In genomic region chr8:110362975-110363374, GRCm38 (mm10) we compare ENCODE assay signal across 19 mouse cellular contexts.
DNase-seq lines count a peak whose midpoint lies in the region; ATAC-seq and TF ChIP-seq lines count a peak whose summit lies in the region.
"Had no signal": no experiment of that assay in that cellular context is flagged by ENCODE, and none has a peak within 500 bp of the region (broad histone marks: within the 10 kb centered on the region; RNA-seq: fewer than 3 reads in every experiment).

No protein-coding gene starts in this region.

- peak; percentile 38; the same call in 1 of the 2 replicates for TF ChIP-seq EP300 in CH12.LX (IDR thresholded peaks at IDR 0.05; ENCODE audit: low read length)

- DNase-seq in heart, adult 11 months = peak; percentile 13
- peak; percentile 72 for DNase-seq in CH12.LX (ENCODE audit: extremely low read depth)
- DNase-seq in kidney, adult 2 months = no peak
- DNase-seq: adrenal gland, adult 2 months; adrenal gland, adult 8-10 months; adrenal gland, postnatal 10 days; adrenal gland, postnatal 14 days; adrenal gland, postnatal 25 days; adrenal gland, postnatal 36 days; B cell, adult 2 months; cerebellum, adult 11 months; cerebellum, adult 11-12 months; cerebellum, adult 18-20 months; cerebellum, adult 2 months had no signal

- WGBS in heart, embryonic 11.5 days (ENCODE audit: insufficient replicate concordance) = 78% methylated on average over 4 of the region's 4 CpGs
- WGBS in kidney, adult 2 months = 87% methylated on average over 4 of the region's 4 CpGs

- H3K79me2 ChIP-seq in CH12.LX (replicated peaks; ENCODE audit: control insufficient read depth, extremely low read depth, insufficient read depth, poor library complexity, severe bottlenecking) = peaks cover 2% of the 10 kb centered on the region; the same call in 1 of the 2 replicates

- in situ Hi-C loops in CH12.LX (cut with MboI; ENCODE audit: low pct_ligation_motif_present, low pct_unique_long_range_greater_than_20kb, low sequenced_read_pairs) = no loop called here

- no peaks in the 10 kb centered on the region for H3K9me3 ChIP-seq in heart, embryonic 11.5 days (replicated peaks; ENCODE audit: control insufficient read depth, low read length)
- peaks cover 3% of the 10 kb centered on the region for H3K9me3 ChIP-seq in CH12.LX (replicated peaks; ENCODE audit: low read length)

- H3K27me3 ChIP-seq in heart, embryonic 11.5 days (ENCODE audit: control insufficient read depth, insufficient read depth, low read length) = no peaks in the 10 kb centered on the region
- H3K27me3 ChIP-seq in CH12.LX (replicated peaks) = no peaks in the 10 kb centered on the region
- no peaks in the 10 kb centered on the region for H3K27me3 ChIP-seq in kidney, adult 2 months (replicated peaks; ENCODE audit: control insufficient read depth, insufficient read depth, low read length)

- no peak overlapping the region for H3K4me3 ChIP-seq in heart, embryonic 11.5 days (ENCODE audit: low read depth, low read length)
- no peak overlapping the region for H3K4me3 ChIP-seq in CH12.LX (replicated peaks in 1 of 3; ENCODE audit: low read depth in 2 of 3, low read length in 2 of 3, poor library complexity in 1 of 3)
- no peak overlapping the region for H3K4me3 ChIP-seq in kidney, adult 2 months (ENCODE audit: insufficient read depth, low read depth, low read length)

- no peaks in the 10 kb centered on the region for H3K4me1 ChIP-seq in heart, embryonic 11.5 days (ENCODE audit: control insufficient read depth, insufficient read depth, low read length)
- H3K4me1 ChIP-seq in CH12.LX (ENCODE audit: control insufficient read depth in 1 of 2, insufficient read depth in 2 of 2) = peaks cover 31 to 44% of the 10 kb centered on the region in 2 experiments
- no peaks in the 10 kb centered on the region for H3K4me1 ChIP-seq in kidney, adult 2 months (ENCODE audit: control insufficient read depth, insufficient read depth, low read length)

- no peaks in the 10 kb centered on the region for H3K36me3 ChIP-seq in heart, embryonic 11.5 days (ENCODE audit: control insufficient read depth, insufficient read depth, low read length)
- H3K36me3 ChIP-seq in CH12.LX (replicated peaks in 1 of 2; ENCODE audit: control insufficient read depth in 1 of 2, insufficient read depth in 1 of 2, low read length in 1 of 2) = peaks cover 25 to 88% of the 10 kb centered on the region in 2 experiments
- no peaks in the 10 kb centered on the region for H3K36me3 ChIP-seq in kidney, adult 2 months (ENCODE audit: control insufficient read depth, insufficient read depth, low read length)
- H3K36me3 ChIP-seq: G1E had no signal

- no peak overlapping the region for H3K27ac ChIP-seq in heart, embryonic 11.5 days (ENCODE audit: low read depth, low read length)
- peak overlapping the region; percentile 43; the same call in 1 of the 2 replicates for H3K27ac ChIP-seq in CH12.LX (ENCODE audit: insufficient read depth, low read depth)
- H3K27ac ChIP-seq in kidney, adult 2 months (ENCODE audit: insufficient read depth, low read depth, low read length) = no peak overlapping the region

- dilution Hi-C loops in CH12.LX (cut with MboI; ENCODE audit: extremely low pct_ligation_motif_present, extremely low pct_unique_long_range_greater_than_20kb, low sequenced_read_pairs) = no loop called here

- H3K4me2 ChIP-seq in heart, embryonic 11.5 days = no peak overlapping the region
- H3K4me2 ChIP-seq in CH12.LX (ENCODE audit: insufficient read depth, low read depth, poor library complexity, severe bottlenecking) = no peak overlapping the region

- no peak for TF ChIP-seq RAD21 in CH12.LX (IDR thresholded peaks at IDR 0.05; ENCODE audit: low read depth, low read length)

- TF ChIP-seq CTCF in CH12.LX (conservative IDR thresholded peaks at IDR 0.05 in 1 of 2, IDR thresholded peaks at IDR 0.05 in 1 of 2; ENCODE audit: low read depth in 2 of 2, low read length in 2 of 2) = no peak
- TF ChIP-seq CTCF in kidney, adult 2 months (conservative IDR thresholded peaks at IDR 0.05; ENCODE audit: insufficient read depth, insufficient read length, low read depth, low read length) = no peak

- no peak for ATAC-seq in heart, embryonic 11.5 days (replicated peaks; ENCODE audit: insufficient number of reproducible peaks, low FRiP score, low TSS enrichment)
- ATAC-seq: activated CD4-positive, CD25-positive, alpha-beta regulatory T cell, adult 4 months; CD4-positive, CD25-positive, alpha-beta regulatory T cell, adult 4 months; Patski had no signal

- no peak overlapping the region for H3K9ac ChIP-seq in heart, embryonic 11.5 days (ENCODE audit: low read depth, low read length)
- no peak overlapping the region for H3K9ac ChIP-seq in CH12.LX (ENCODE audit: insufficient read depth, low read depth)

- no peak for TF ChIP-seq POLR2A in CH12.LX (IDR thresholded peaks at IDR 0.05; ENCODE audit: low read depth, low read length)
- no peak for TF ChIP-seq POLR2A in kidney, adult 2 months (IDR thresholded peaks at IDR 0.05; ENCODE audit: low read depth, low read length)

TF ChIP-seq in CH12.LX, 34 proteins besides CTCF, POLR2A, EP300 and RAD21:
- peak; percentile 44; the same call in 1 of the 2 replicates for TF ChIP-seq BHLHE40 (IDR thresholded peaks at IDR 0.05; ENCODE audit: low read depth, low read length)
- 0 out of 2 replicates have a peak, but pooled peaks have one; percentile 24 for TF ChIP-seq TCF12 (IDR thresholded peaks at IDR 0.05; ENCODE audit: low read depth, low read length)
- TF ChIP-seq ETS1 (conservative IDR thresholded peaks at IDR 0.05; ENCODE audit: low read depth, low read length) = peak; percentile 44; the same call in 1 of the 2 replicates
- TF ChIP-seq POLR2AphosphoS2 (IDR thresholded peaks at IDR 0.05; ENCODE audit: low read depth, low read length) = no peak
- peak; percentile 25; the same call in 1 of the 2 replicates for TF ChIP-seq MEF2A (IDR thresholded peaks at IDR 0.05; ENCODE audit: borderline replicate concordance, low read depth, low read length)
- 0 out of 2 replicates have a peak, but pooled peaks have one; percentile 13 for TF ChIP-seq ZNF384 (IDR thresholded peaks at IDR 0.05; ENCODE audit: low read depth, low read length)
- no peak for TF ChIP-seq JUN (IDR thresholded peaks at IDR 0.05; ENCODE audit: insufficient read depth, low read depth, low read length)
- TF ChIP-seq HCFC1 (IDR thresholded peaks at IDR 0.05; ENCODE audit: low read depth, low read length) = no peak
- TF ChIP-seq ELF1 (IDR thresholded peaks at IDR 0.05; ENCODE audit: low read depth, low read length) = peak; percentile 54; the same call in 1 of the 2 replicates
- peak; percentile 42; the same call in 1 of the 2 replicates for TF ChIP-seq IRF4 (IDR thresholded peaks at IDR 0.05; ENCODE audit: low read depth, low read length)
- no peak for TF ChIP-seq KAT2A (IDR thresholded peaks at IDR 0.05; ENCODE audit: insufficient replicate concordance, low read length)
